Mouse (Mus musculus) hindbrain, embryonic 12.5 days (tissue): ENCODE data around the gene Stab1. TPM values are rescaled to one million over a fixed set of nuclear protein-coding genes. Genes with fewer than 3 reads are reported as not detected.

ENCODE experiments used
- ATAC-seq: fragments of 200-750 bp; cut with Nextera tagmentation; 2 replicates; pipeline ENCODE4 v1.8.0; 2017; ENCODE audit warnings: moderate TSS enrichment; ENCODE audit not compliant: low FRiP score
- H3K27ac ChIP-seq: fragments of 300-500 bp; sonication (generic); 2 replicates; pipeline ENCODE4 v1.5.1; 2016; ENCODE audit warnings: mild to moderate bottlenecking
- H3K27me3 ChIP-seq: fragments of 300-500 bp; sonication (generic); 2 replicates; pipeline ENCODE4 v1.6.1; 2016; ENCODE audit warnings: mild to moderate bottlenecking
- H3K36me3 ChIP-seq: fragments of 300-500 bp; sonication (generic); 2 replicates; pipeline ENCODE4 v1.6.1; 2016; ENCODE audit warnings: mild to moderate bottlenecking
- H3K4me1 ChIP-seq: fragments of 300-500 bp; sonication (generic); 2 replicates; pipeline ENCODE4 v1.6.1; 2016
- H3K4me2 ChIP-seq: fragments of 300-500 bp; sonication (generic); replicated peaks from 2 replicates; pipeline ENCODE4 v1.6.1; 2016; ENCODE audit warnings: mild to moderate bottlenecking
- H3K4me3 ChIP-seq: fragments of 300-500 bp; sonication (generic); 2 replicates; pipeline ENCODE4 v1.5.1; 2016; ENCODE audit warnings: mild to moderate bottlenecking
- H3K9ac ChIP-seq: fragments of 300-500 bp; sonication (generic); 2 replicates; pipeline ENCODE4 v1.6.1; 2016; ENCODE audit warnings: mild to moderate bottlenecking, moderate library complexity
- H3K9me3 ChIP-seq: fragments of 300-500 bp; sonication (generic); replicated peaks from 2 replicates; pipeline ENCODE4 v1.6.1; 2016; ENCODE audit warnings: mild to moderate bottlenecking
- WGBS: fragments of 180-500 bp; shearing (Covaris S2); methylation state at CpG from one replicate; pipeline ENCODE4 v1.1.7; 2016; 5-methylcytosine and 5-hydroxymethylcytosine counted together
- polyA plus RNA-seq: library from polyadenylated mRNA; unstranded; fragments of >200 nt; fragmentation: Nextera tagmentation; extraction: Ambion mirVana; gene quantifications from 2 replicates; pipeline ENCODE4 v1.2.1, GENCODE M21; 2016

Stab1 gene
- polyA plus RNA-seq, 1 experiment from 2014 or later = 33.9 TPM

- Histone ChIP-seq H3K27me3 (no peaks in the 10 kb centered on the region), H3K4me3 (no peak overlapping the region), H3K27ac (no peak overlapping the region), H3K9me3 (no peaks in the 10 kb centered on the region), H3K36me3 (peaks cover 57% of the 10 kb centered on the region), H3K4me1 (no peaks in the 10 kb centered on the region), H3K4me2 (no peak overlapping the region), H3K9ac (no peak overlapping the region)
- 83% methylated on average over 2 of the region's 2 CpGs for WGBS
- ATAC-seq = no peak
Observed at GRCm38 (mm10) chr14:31115522-31115921, 52.9 kb downstream of the Stab1 start.

GRCm38 (mm10) chr14:31114011-31114410, 54.4 kb downstream of the Stab1 start:
- Histone ChIP-seq H3K4me3 (no peak overlapping the region), H3K36me3 (peaks cover 67% of the 10 kb centered on the region), H3K27ac (no peak overlapping the region), H3K4me1 (no peaks in the 10 kb centered on the region), H3K27me3 (no peaks in the 10 kb centered on the region), H3K9ac (no peak overlapping the region), H3K4me2 (no peak overlapping the region), H3K9me3 (no peaks in the 10 kb centered on the region)
- WGBS = 88% methylated on average over 3 of the region's 3 CpGs
- no peak for ATAC-seq

- Histone ChIP-seq H3K27me3 (no peaks in the 10 kb centered on the region), H3K4me1 (no peaks in the 10 kb centered on the region), H3K9me3 (no peaks in the 10 kb centered on the region), H3K27ac (no peak overlapping the region), H3K9ac (no peak overlapping the region), H3K4me3 (no peak overlapping the region), H3K4me2 (no peak overlapping the region), H3K36me3 (peaks cover 63% of the 10 kb centered on the region)
- WGBS = 90% methylated on average over 5 of the region's 5 CpGs
- ATAC-seq = no peak
Observed at GRCm38 (mm10) chr14:31112187-31112586, 56.3 kb downstream of the Stab1 start.

- H3K4me2 ChIP-seq = no peak overlapping the region
- no peak for ATAC-seq
- H3K9ac ChIP-seq = no peak overlapping the region
- no peak overlapping the region for H3K27ac ChIP-seq
- peaks cover 64% of the 10 kb centered on the region for H3K36me3 ChIP-seq
- H3K4me1 ChIP-seq = no peaks in the 10 kb centered on the region
- no peaks in the 10 kb centered on the region for H3K9me3 ChIP-seq
- H3K27me3 ChIP-seq = no peaks in the 10 kb centered on the region
- WGBS = 95% methylated on average over 3 of the region's 3 CpGs
- no peak overlapping the region for H3K4me3 ChIP-seq
Observed at GRCm38 (mm10) chr14:31110613-31111012, 57.8 kb downstream of the Stab1 start.

GRCm38 (mm10) chr14:31105156-31105555, 63.3 kb downstream of the Stab1 start:
- no peak overlapping the region for H3K4me2 ChIP-seq
- H3K27ac ChIP-seq = no peak overlapping the region
- no peak for ATAC-seq
- H3K4me3 ChIP-seq = no peak overlapping the region
- H3K36me3 ChIP-seq = peaks cover 62% of the 10 kb centered on the region
- H3K4me1 ChIP-seq = no peaks in the 10 kb centered on the region
- H3K9ac ChIP-seq = no peak overlapping the region
- H3K9me3 ChIP-seq = no peaks in the 10 kb centered on the region
- H3K27me3 ChIP-seq = no peaks in the 10 kb centered on the region
- WGBS = 87% methylated on average over 2 of the region's 2 CpGs

- no peaks in the 10 kb centered on the region for H3K27me3 ChIP-seq
- H3K9me3 ChIP-seq = no peaks in the 10 kb centered on the region
- no peak overlapping the region for H3K4me2 ChIP-seq
- H3K4me1 ChIP-seq = no peaks in the 10 kb centered on the region
- no peak overlapping the region for H3K4me3 ChIP-seq
- H3K9ac ChIP-seq = no peak overlapping the region
- 92% methylated on average over 1 of the region's 1 CpGs for WGBS
- no peak overlapping the region for H3K27ac ChIP-seq
- H3K36me3 ChIP-seq = peaks cover 76% of the 10 kb centered on the region
- no peak for ATAC-seq
Observed at GRCm38 (mm10) chr14:31089918-31090317, 78.5 kb downstream of the Stab1 start.

Other genes starting within 250 kb of the Stab1 start
- 0.27 and 0.89 TPM in 2 replicates for gene Itih3, start 244.9 kb downstream of the Stab1 start, polyA plus RNA-seq
- gene Itih1, start 225.4 kb downstream of the Stab1 start, polyA plus RNA-seq = not detected in 2 replicates
- gene Nek4, start 217.3 kb downstream of the Stab1 start, polyA plus RNA-seq = 18.6 and 18.9 TPM in 2 replicates
- 73.0 and 76.5 TPM in 2 replicates for gene Glt8d1, start 167.2 kb downstream of the Stab1 start, polyA plus RNA-seq
- 301 and 319 TPM in 2 replicates for gene Spcs1, start 167.0 kb downstream of the Stab1 start, polyA plus RNA-seq
- gene Pbrm1, start 149.5 kb downstream of the Stab1 start, polyA plus RNA-seq = 191 and 194 TPM in 2 replicates
- gene Gnl3, start 149.5 kb downstream of the Stab1 start, polyA plus RNA-seq = 75.6 and 82.5 TPM in 2 replicates
- 54.3 and 63.9 TPM in 2 replicates for gene Smim4, start 39.7 kb downstream of the Stab1 start, polyA plus RNA-seq
- gene Nt5dc2, start 37.6 kb downstream of the Stab1 start, polyA plus RNA-seq = 401 and 429 TPM in 2 replicates
- 10.5 and 49.9 TPM in 2 replicates for gene Tnnc1, start 39.7 kb upstream of the Stab1 start, polyA plus RNA-seq
- gene Nisch, start 48.3 kb upstream of the Stab1 start, polyA plus RNA-seq = 464 and 474 TPM in 2 replicates
- gene Sema3g, start 49.2 kb upstream of the Stab1 start, polyA plus RNA-seq = 0.79 and 1.2 TPM in 2 replicates
- gene Phf7, start 82.7 kb upstream of the Stab1 start, polyA plus RNA-seq = 12.4 TPM in 2 replicates
- 110 and 112 TPM in 2 replicates for gene Bap1, start 82.8 kb upstream of the Stab1 start, polyA plus RNA-seq
- 6.4 and 6.5 TPM in 2 replicates for gene Dnah1, start 155.3 kb upstream of the Stab1 start, polyA plus RNA-seq
- gene Capn7, start 168.0 kb upstream of the Stab1 start, polyA plus RNA-seq = 53.1 and 61.7 TPM in 2 replicates